Mouse (Mus musculus): Measurements from ENCODE around the gene Ruvbl2. TPM values are rescaled to one million over a fixed set of nuclear protein-coding genes. Genes with fewer than 3 reads are reported as not detected.

The Ruvbl2 gene
- polyA plus RNA-seq, 1 experiment from 2014 or later: 153 TPM

DNA sequence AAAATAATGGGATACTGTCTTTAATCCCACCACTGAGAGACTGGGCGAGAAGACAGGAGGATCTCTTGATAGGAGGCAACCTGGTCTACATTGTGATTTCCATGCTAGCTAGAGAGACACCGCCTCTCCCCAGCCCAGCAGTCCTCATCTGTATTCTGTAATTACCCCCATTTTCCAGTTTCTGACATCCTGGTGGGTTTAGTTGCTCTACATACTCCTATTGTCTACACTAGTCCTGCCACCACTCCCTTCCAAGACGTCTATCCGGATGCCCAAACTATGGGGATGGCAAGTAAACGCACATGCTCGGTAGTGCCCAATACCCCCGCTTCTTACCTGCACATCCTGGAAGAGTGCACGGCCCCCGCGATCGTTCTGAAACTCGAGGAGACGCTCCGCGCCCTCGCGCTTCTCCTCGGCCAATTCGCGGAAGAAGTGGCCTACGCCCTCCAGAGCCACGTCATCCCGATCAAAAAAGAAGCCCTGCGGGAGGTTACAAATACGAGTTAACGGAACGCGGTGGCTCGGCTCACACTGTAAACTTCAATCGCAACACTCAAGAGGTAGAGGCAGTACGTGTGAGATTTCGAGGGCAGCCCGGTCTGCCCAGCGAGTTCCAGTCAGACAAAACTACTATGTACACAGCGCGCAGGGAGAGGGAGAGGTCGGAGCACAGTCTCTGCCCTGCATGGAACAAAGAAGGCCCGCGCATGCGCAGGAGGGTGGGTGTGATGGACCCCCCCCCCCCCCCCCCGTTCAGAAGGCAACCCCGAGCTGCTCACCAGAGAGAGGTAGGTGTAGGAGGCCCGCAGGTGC, 21.1 kb upstream of the Ruvbl2 start:
- Histone ChIP-seq H3K9ac (ENCODE audit: low read length) (peak overlapping the region; percentile 94), H3K27ac (ENCODE audit: low read depth, low read length) (peak overlapping the region; percentile 98), H3K9me3 (replicated peaks; ENCODE audit: control insufficient read depth, low read length) (no peaks in the 10 kb centered on the region), H3K4me2 (ENCODE audit: low read length) (peak overlapping the region; percentile 83), H3K4me1 (ENCODE audit: control insufficient read depth, insufficient read depth, low read length) (peaks cover 24% of the 10 kb centered on the region), H3K4me3 (ENCODE audit: low read depth, low read length) (peak overlapping the region; percentile 80), H3K36me3 (ENCODE audit: control insufficient read depth, insufficient read depth, low read length) (peaks cover 70% of the 10 kb centered on the region), H3K27me3 (replicated peaks; ENCODE audit: control insufficient read depth, insufficient read depth, low read length) (no peaks in the 10 kb centered on the region)
- WGBS: under 1% methylated on average over 39 of the region's 43 CpGs
- peak; percentile 77 for ATAC-seq
- DNase-seq (ENCODE audit: low spot score): peak; percentile 89

DNA sequence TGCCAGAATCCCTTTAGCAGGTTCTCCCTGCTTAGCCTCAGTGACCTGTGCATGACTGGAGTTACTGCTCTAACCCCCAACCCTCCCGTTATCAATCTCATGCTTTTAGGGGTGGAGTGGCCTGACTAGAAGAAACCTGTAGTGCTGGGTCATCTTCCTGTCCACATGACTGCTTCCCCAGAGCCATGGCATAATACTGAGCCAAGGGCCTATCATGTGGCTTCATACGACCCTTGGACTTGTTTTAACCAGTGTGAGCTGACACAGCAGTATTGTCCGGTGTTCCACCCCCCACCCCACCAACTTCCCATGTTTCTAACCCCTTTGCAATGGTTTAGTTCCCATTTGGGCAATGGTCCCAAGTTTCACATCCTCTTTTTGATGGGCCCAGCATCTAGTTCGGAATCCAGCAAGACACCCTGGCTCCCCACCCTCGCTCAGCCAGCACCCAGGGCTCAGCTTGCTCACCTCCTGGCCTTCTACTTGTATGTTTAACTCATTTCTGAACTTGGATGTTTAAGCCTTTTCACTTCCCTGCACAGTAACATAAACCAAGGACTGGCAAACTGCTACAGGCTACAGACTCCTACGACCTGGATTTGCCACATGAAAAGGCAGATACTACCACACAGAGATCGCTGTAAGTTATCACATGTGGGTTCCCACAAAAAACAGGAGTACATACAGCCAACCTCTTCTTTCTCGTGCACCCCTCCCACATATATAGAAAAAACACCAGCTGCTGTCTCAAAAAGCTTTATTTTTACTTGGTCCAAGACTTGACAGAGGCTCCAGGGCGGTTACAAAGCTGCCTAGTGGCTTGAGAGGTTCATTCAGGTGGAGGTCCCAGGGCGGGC, 19.5 kb upstream of the Ruvbl2 start:
- ATAC-seq: no peak
- peaks cover 61% of the 10 kb centered on the region for H3K36me3 ChIP-seq (ENCODE audit: control insufficient read depth, insufficient read depth, low read length)
- no peaks in the 10 kb centered on the region for H3K9me3 ChIP-seq (replicated peaks; ENCODE audit: control insufficient read depth, low read length)
- peak overlapping the region; percentile 80 for H3K4me3 ChIP-seq (ENCODE audit: low read depth, low read length)
- DNase-seq (ENCODE audit: low spot score): no peak
- H3K9ac ChIP-seq (ENCODE audit: low read length): peak overlapping the region; percentile 94
- peaks cover 24% of the 10 kb centered on the region for H3K4me1 ChIP-seq (ENCODE audit: control insufficient read depth, insufficient read depth, low read length)
- H3K27ac ChIP-seq (ENCODE audit: low read depth, low read length): peak overlapping the region; percentile 29; the same call in 1 of the 2 replicates
- H3K4me2 ChIP-seq (ENCODE audit: low read length): peak overlapping the region; percentile 83
- WGBS: 70% methylated on average over 10 of the region's 10 CpGs
- H3K27me3 ChIP-seq (replicated peaks; ENCODE audit: control insufficient read depth, insufficient read depth, low read length): no peaks in the 10 kb centered on the region

DNA sequence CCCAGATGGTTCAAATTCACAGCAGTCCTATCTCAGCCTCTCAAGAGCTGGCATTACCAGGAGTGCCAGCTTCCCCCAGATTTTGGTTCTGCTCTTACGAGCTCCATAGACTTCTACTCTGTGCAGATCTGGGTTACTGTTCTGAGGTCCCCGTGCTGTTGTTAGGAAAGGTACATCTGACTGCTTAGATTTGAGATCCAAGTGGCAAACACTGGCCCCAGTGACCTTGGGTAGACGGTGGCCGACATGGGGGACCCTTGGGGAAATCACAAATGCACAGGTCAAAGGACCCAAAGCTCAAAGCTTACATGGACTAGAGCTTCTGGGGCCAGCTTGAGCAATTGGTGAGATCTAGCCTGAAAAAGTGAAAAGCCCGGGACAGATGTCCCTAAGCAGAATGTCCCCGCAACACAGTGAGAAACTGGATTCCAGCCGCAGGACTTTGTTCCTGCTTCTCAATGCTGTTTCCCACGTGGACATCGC, 18.9 kb upstream of the Ruvbl2 start:
- Histone ChIP-seq H3K4me1 (ENCODE audit: control insufficient read depth, insufficient read depth, low read length) (peaks cover 24% of the 10 kb centered on the region), H3K36me3 (ENCODE audit: control insufficient read depth, insufficient read depth, low read length) (peaks cover 60% of the 10 kb centered on the region), H3K27me3 (replicated peaks; ENCODE audit: control insufficient read depth, insufficient read depth, low read length) (no peaks in the 10 kb centered on the region), H3K27ac (ENCODE audit: low read depth, low read length) (peak overlapping the region; percentile 29; the same call in 1 of the 2 replicates), H3K4me2 (ENCODE audit: low read length) (peak overlapping the region; percentile 83), H3K9ac (ENCODE audit: low read length) (no peak overlapping the region), H3K9me3 (replicated peaks; ENCODE audit: control insufficient read depth, low read length) (no peaks in the 10 kb centered on the region), H3K4me3 (ENCODE audit: low read depth, low read length) (0 out of 2 replicates have a peak overlapping the region, but pooled peaks have one; percentile 80)
- ATAC-seq: no peak
- WGBS: 60% methylated on average over 9 of the region's 9 CpGs
- DNase-seq (ENCODE audit: low spot score): no peak

DNA sequence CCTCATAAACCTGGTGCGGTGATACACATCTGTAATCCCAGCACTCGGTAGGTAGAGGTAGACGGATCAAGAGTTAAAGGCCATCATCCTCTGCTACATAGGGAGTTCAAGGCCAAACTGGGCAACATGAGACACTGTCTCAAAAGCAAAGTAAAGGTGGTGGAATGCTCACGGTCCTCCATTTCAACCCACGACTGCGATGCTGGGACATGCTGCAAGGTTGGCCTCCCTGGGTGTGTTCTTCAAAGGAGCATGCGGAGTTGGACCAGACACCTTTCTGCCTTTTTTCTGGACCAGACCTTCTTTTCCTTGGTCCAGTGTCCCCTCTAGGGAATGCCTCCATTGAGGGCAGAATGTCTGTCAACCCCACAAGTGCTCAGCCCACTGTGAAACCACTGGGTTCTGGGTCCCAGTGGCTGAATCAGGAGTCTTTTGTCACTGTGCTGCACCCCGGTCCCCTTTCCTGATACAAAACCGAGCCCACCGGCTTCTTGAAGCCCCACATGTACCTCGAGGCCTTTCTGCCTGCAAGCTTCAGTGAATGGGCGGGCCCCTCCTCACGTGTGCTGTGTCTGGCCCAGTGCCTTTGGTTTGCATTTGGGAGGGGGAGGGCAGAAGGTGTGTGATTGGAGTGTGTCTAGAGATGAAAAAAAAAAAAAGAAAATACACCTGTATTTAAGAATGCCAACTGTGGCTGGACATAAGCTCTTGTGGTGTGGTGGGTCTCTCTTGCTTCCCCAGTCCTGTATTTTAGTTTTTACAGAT, 18.2 kb upstream of the Ruvbl2 start:
- 73% methylated on average over 13 of the region's 13 CpGs for WGBS
- no peak overlapping the region for H3K9ac ChIP-seq (ENCODE audit: low read length)
- H3K36me3 ChIP-seq (ENCODE audit: control insufficient read depth, insufficient read depth, low read length): peaks cover 56% of the 10 kb centered on the region
- no peak overlapping the region for H3K4me2 ChIP-seq (ENCODE audit: low read length)
- H3K9me3 ChIP-seq (replicated peaks; ENCODE audit: control insufficient read depth, low read length): no peaks in the 10 kb centered on the region
- no peak overlapping the region for H3K4me3 ChIP-seq (ENCODE audit: low read depth, low read length)
- H3K27ac ChIP-seq (ENCODE audit: low read depth, low read length): no peak overlapping the region
- ATAC-seq (no peak), DNase-seq (ENCODE audit: low spot score) (no peak)
- no peaks in the 10 kb centered on the region for H3K27me3 ChIP-seq (replicated peaks; ENCODE audit: control insufficient read depth, insufficient read depth, low read length)
- peaks cover 24% of the 10 kb centered on the region for H3K4me1 ChIP-seq (ENCODE audit: control insufficient read depth, insufficient read depth, low read length)

GRCm38 (mm10) chr7:45454971-45455370, 17.1 kb upstream of the Ruvbl2 start:
- no peak overlapping the region for H3K4me2 ChIP-seq (ENCODE audit: low read length)
- no peaks in the 10 kb centered on the region for H3K9me3 ChIP-seq (replicated peaks; ENCODE audit: control insufficient read depth, low read length)
- peaks cover 55% of the 10 kb centered on the region for H3K36me3 ChIP-seq (ENCODE audit: control insufficient read depth, insufficient read depth, low read length)
- ATAC-seq (no peak), DNase-seq (ENCODE audit: low spot score) (no peak)
- H3K27me3 ChIP-seq (replicated peaks; ENCODE audit: control insufficient read depth, insufficient read depth, low read length): no peaks in the 10 kb centered on the region
- 92% methylated on average over 15 of the region's 15 CpGs for WGBS
- H3K4me3 ChIP-seq (ENCODE audit: low read depth, low read length): no peak overlapping the region
- no peak overlapping the region for H3K9ac ChIP-seq (ENCODE audit: low read length)
- H3K27ac ChIP-seq (ENCODE audit: low read depth, low read length): no peak overlapping the region
- peaks cover 16% of the 10 kb centered on the region for H3K4me1 ChIP-seq (ENCODE audit: control insufficient read depth, insufficient read depth, low read length)

GRCm38 (mm10) chr7:45451344-45451982, 13.6 kb upstream of the Ruvbl2 start:
- Histone ChIP-seq H3K4me2 (ENCODE audit: low read length) (no peak overlapping the region), H3K9me3 (replicated peaks; ENCODE audit: control insufficient read depth, low read length) (no peaks in the 10 kb centered on the region), H3K27ac (ENCODE audit: low read depth, low read length) (no peak overlapping the region), H3K4me3 (ENCODE audit: low read depth, low read length) (no peak overlapping the region), H3K36me3 (ENCODE audit: control insufficient read depth, insufficient read depth, low read length) (peaks cover 48% of the 10 kb centered on the region), H3K9ac (ENCODE audit: low read length) (no peak overlapping the region), H3K4me1 (ENCODE audit: control insufficient read depth, insufficient read depth, low read length) (no peaks in the 10 kb centered on the region), H3K27me3 (replicated peaks; ENCODE audit: control insufficient read depth, insufficient read depth, low read length) (no peaks in the 10 kb centered on the region)
- DNase-seq (ENCODE audit: low spot score): peak; percentile 83
- peak; percentile 81 for ATAC-seq
- 49% methylated on average over 23 of the region's 23 CpGs for WGBS

DNA sequence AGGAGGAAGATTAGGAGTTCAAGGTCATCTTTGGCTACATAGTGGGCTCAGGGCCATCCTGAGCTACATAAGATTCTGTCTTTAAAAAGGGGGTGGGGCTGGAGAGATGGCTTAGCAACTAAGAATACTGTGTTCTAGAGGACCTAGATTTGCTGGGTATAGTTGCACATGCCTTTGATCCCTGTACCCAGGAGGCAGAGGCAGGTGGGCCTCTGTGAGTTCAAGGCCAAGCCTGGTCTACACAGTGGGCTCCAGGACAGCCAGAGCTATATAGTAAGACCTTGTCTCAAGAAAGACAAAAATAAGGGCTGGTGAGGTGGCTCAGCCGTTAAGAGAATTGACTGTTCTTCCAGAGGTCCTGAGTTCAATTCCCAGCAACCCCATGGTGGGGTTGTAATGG, 12.1 kb upstream of the Ruvbl2 start:
- Histone ChIP-seq H3K9ac (ENCODE audit: low read length) (no peak overlapping the region), H3K4me2 (ENCODE audit: low read length) (no peak overlapping the region), H3K9me3 (replicated peaks; ENCODE audit: control insufficient read depth, low read length) (no peaks in the 10 kb centered on the region), H3K36me3 (ENCODE audit: control insufficient read depth, insufficient read depth, low read length) (peaks cover 43% of the 10 kb centered on the region), H3K27ac (ENCODE audit: low read depth, low read length) (no peak overlapping the region), H3K4me3 (ENCODE audit: low read depth, low read length) (no peak overlapping the region), H3K27me3 (replicated peaks; ENCODE audit: control insufficient read depth, insufficient read depth, low read length) (no peaks in the 10 kb centered on the region), H3K4me1 (ENCODE audit: control insufficient read depth, insufficient read depth, low read length) (no peaks in the 10 kb centered on the region)
- ATAC-seq: no peak
- DNase-seq (ENCODE audit: low spot score): no peak
- WGBS: 90% methylated on average over 1 of the region's 1 CpGs

GRCm38 (mm10) chr7:45447325-45447990, 9.6 kb upstream of the Ruvbl2 start:
- Histone ChIP-seq H3K36me3 (ENCODE audit: control insufficient read depth, insufficient read depth, low read length) (peaks cover 48% of the 10 kb centered on the region), H3K9me3 (replicated peaks; ENCODE audit: control insufficient read depth, low read length) (no peaks in the 10 kb centered on the region), H3K4me2 (ENCODE audit: low read length) (no peak overlapping the region), H3K9ac (ENCODE audit: low read length) (no peak overlapping the region), H3K4me1 (ENCODE audit: control insufficient read depth, insufficient read depth, low read length) (no peaks in the 10 kb centered on the region), H3K4me3 (ENCODE audit: low read depth, low read length) (no peak overlapping the region), H3K27ac (ENCODE audit: low read depth, low read length) (no peak overlapping the region), H3K27me3 (replicated peaks; ENCODE audit: control insufficient read depth, insufficient read depth, low read length) (no peaks in the 10 kb centered on the region)
- ATAC-seq: no peak
- WGBS: 44% methylated on average over 11 of the region's 11 CpGs
- DNase-seq (ENCODE audit: low spot score): no peak

Measured in forebrain, embryonic 14.5 days (tissue).